Mouse (Mus musculus): ENCODE measurements around the gene Fam234a. TPM values are rescaled to one million over a fixed set of nuclear protein-coding genes. Genes with fewer than 3 reads are reported as not detected.
"Not testable (repeated sequence)": the region's sequence is repeated elsewhere in the genome, so short reads cannot be mapped to it uniquely, and the experiment has no call there.

The Fam234a gene
- polyA plus RNA-seq, 1 experiment from 2014 or later, result 17.5 TPM

DNA sequence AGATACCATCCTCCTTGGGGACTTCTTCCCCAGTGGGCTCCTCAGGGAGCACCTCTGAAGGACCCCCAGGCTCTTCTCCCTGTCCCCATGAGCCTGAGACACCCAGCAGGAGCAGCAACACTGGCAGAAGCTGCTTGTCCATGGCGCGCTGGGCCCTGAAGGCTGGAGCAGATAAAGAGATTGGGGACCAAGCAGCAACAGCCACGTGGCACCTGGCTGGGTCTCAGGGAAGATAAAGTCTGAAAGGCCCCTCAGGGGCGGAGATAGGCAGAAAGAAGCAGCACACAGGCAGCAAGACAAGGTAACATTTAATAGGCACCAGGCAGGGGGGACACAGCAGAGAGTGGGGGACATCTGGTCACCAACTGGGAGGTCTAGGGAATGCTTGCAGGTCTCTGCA, 45.1 kb downstream of the Fam234a start, which contains the start of gene Pdia2:
Gene Pdia2, minus strand, starts transcription at position 196 of the 400 bp plus-strand sequence.
- peaks cover 46% of the 10 kb centered on the region for H3K36me3 ChIP-seq (ENCODE audit: poor library complexity, severe bottlenecking)
- 75% methylated on average over 4 of the region's 4 CpGs for WGBS
- H3K9ac ChIP-seq, result no peak within 1 kb of the TSS

DNA sequence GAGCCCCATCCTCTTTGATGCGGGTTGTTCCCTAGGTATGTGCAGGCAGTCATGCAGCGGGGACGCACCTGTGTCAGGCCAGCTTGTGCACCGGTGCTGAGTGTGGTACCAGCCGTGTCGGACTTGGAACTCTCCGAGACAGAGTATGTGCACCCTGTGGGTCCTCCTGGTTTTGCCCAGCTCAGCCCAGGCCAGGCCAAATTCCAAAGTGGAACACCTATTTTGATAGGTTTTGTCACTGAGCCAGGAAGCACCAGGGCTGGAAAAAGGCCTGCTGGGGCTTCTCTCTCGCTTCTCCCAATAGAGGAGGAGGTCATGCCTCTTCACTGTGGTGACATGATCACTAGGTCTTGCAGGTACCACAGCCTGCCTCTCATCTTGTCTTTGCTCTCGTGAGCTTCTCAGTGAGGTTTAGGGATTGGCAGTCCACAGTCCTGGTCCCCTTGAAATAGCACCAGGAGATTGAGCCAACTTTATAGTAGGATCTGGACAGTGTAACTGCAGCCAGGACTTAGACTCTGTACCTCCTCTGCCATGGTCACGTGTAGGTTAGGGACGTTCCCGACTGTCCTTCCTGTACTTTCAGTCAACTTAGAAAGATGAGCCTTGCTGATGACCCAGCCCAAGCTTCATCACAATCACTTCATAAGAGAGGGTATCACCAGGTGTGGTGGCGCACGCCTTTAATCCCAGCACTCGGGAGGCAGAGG, 51.4 kb downstream of the Fam234a start:
- Histone ChIP-seq H3K27me3 (no peaks in the 10 kb centered on the region), H3K9ac (no peak overlapping the region), H3K4me3 (no peak overlapping the region), H3K27ac (no peak overlapping the region), H3K36me3 (ENCODE audit: poor library complexity, severe bottlenecking) (peaks cover 99% of the 10 kb centered on the region), H3K4me2 (no peak overlapping the region), H3K9me3 (replicated peaks) (no peaks in the 10 kb centered on the region), H3K4me1 (no peaks in the 10 kb centered on the region)
- ATAC-seq, result no peak
- whole genome bisulfite sequencing, result 95% methylated on average over 15 of the region's 15 CpGs

More for the DNA sequence above, 45.1 kb downstream of the Fam234a start, which contains the start of gene Pdia2:
- Histone ChIP-seq H3K4me3 (no peak within 1 kb of the TSS), H3K4me1 (peaks cover 20% of the 10 kb centered on the region), H3K4me2 (no peak within 1 kb of the TSS), H3K27ac (no peak within 1 kb of the TSS), H3K9me3 (replicated peaks) (no peaks in the 10 kb centered on the region), H3K27me3 (peaks cover 51% of the 10 kb centered on the region)
- no peak for ATAC-seq

DNA sequence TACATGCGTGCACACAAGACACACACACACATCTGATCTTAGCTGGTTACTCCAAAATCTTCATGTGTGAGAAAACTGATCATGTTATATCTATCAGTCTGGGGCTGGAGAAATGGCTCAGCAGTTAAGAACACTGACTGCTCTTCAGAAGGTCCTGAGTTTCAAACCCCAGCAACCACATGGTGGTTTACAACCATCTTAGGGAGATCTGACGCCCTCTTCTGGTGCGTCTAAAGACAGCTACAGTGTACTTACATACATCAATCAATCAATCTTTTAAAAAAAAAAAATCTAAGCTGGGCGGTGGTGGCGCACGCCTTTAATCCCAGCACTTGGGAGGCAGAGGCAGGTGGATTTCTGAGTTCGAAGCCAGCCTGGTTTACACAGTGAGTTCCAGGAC, 52.6 kb downstream of the Fam234a start:
- WGBS, result 91% methylated on average over 7 of the region's 7 CpGs
- H3K4me3 ChIP-seq; H3K9ac ChIP-seq; ATAC-seq; H3K4me1 ChIP-seq; H3K9me3 ChIP-seq (replicated peaks); H3K27ac ChIP-seq; H3K27me3 ChIP-seq; H3K4me2 ChIP-seq: not testable (repeated sequence)
- H3K36me3 ChIP-seq (ENCODE audit: poor library complexity, severe bottlenecking), result peaks cover 98% of the 10 kb centered on the region

DNA sequence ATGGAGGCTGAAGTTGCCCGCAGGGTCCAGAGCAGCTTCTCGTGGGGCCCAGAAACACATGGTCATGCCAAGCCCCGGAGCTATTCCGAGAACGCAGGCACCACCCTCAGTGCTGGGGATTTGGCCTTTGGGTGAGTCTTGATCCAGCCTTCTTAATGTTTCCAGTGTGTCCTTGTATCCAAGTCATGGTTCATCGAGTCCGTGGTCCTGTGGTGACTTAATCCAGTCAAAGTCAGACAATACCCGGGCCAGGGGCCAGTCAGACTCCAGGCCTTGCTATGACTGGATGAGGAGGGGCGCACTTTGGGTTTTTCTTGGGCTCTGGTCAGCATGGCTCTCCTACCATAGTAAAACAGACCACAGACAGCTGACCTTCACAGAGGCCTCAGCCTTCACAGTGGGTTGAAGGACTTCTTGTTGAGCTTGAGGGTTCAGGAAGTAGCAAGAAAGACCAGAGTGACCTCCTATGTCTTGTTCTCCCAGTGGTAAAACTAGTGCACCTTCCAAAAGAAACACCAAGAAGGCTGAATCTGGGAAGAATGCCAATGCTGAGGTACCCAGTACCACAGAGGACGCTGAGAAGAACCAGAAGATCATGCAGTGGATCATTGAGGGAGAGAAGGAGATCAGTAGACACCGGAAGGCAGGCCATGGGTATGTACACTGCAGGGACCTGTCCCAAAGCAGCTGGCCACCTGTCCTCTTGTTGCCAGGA, 55.8 kb downstream of the Fam234a start:
- 93% methylated on average over 11 of the region's 11 CpGs for WGBS
- H3K9me3 ChIP-seq (replicated peaks), result no peaks in the 10 kb centered on the region
- no peak overlapping the region for H3K4me3 ChIP-seq
- H3K9ac ChIP-seq, result no peak overlapping the region
- ATAC-seq, result no peak
- no peak overlapping the region for H3K4me2 ChIP-seq
- H3K27me3 ChIP-seq, result no peaks in the 10 kb centered on the region
- no peaks in the 10 kb centered on the region for H3K4me1 ChIP-seq
- peaks cover 95% of the 10 kb centered on the region for H3K36me3 ChIP-seq (ENCODE audit: poor library complexity, severe bottlenecking)
- no peak overlapping the region for H3K27ac ChIP-seq

DNA sequence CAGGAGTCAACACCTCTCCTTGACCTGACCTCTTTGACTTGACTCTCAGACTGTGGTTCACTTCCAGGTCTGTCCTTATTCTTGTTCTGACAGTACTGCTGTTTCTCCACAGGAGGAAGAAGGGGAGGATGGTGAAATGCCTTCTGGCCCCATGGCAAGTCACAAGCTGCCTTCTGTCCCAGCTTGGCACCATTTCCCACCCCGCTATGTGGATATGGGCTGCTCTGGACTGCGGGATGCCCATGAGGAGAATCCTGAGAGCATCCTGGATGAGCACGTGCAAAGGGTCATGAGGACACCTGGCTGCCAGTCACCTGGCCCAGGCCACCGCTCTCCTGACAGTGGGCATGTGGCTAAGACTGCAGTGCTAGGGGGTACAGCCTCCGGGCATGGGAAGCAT, 56.5 kb downstream of the Fam234a start:
- H3K4me1 ChIP-seq, result no peaks in the 10 kb centered on the region
- no peak overlapping the region for H3K9ac ChIP-seq
- no peaks in the 10 kb centered on the region for H3K9me3 ChIP-seq (replicated peaks)
- H3K4me2 ChIP-seq, result no peak overlapping the region
- ATAC-seq, result no peak
- H3K4me3 ChIP-seq, result no peak overlapping the region
- H3K36me3 ChIP-seq (ENCODE audit: poor library complexity, severe bottlenecking), result peaks cover 94% of the 10 kb centered on the region
- no peak overlapping the region for H3K27ac ChIP-seq
- H3K27me3 ChIP-seq, result no peaks in the 10 kb centered on the region
- 96% methylated on average over 5 of the region's 5 CpGs for WGBS

DNA sequence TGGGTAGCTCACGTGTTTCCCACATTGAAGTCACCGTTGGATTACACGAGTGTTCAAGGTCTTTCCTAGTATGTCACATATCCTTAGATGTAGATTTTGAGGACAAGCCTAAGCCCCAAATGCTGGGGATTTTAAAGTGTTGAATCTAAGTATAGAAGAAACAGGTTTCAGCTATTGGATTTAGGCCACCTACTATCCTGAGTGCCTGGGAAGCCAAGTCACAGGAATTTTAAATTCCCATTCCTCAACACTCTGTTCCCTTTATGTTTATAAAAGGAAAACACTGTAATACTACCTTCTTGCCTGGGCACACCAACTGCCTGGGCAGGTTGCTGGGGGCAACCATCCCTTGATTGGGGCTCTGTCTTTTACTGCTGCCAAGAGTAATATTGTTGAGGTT, 62.9 kb downstream of the Fam234a start:
- H3K36me3 ChIP-seq (ENCODE audit: poor library complexity, severe bottlenecking), result peaks cover 59% of the 10 kb centered on the region
- 94% methylated on average over 3 of the region's 3 CpGs for WGBS

DNA sequence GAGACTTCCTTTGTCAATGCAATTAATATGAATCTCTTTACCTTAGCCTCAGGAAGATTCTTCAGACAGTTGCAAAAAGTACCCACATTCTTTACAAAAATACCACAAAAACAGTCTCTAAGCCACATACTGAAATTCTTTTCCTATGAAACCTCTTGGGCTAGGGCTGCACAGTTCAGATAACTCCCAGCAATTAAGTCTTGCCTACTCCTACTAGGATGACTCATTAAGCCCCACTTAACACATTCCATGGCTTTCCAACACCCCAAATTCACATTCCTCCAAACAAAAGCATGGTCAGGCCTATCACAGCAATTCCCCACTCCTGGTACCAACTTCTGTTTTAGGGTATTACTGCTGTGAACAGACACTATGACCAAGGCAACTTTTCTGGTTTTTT, 65.4 kb downstream of the Fam234a start:
- Histone ChIP-seq H3K9me3 (replicated peaks) (no peaks in the 10 kb centered on the region), H3K36me3 (ENCODE audit: poor library complexity, severe bottlenecking) (peaks cover 50% of the 10 kb centered on the region), H3K4me1 (no peaks in the 10 kb centered on the region), H3K4me2 (no peak overlapping the region), H3K4me3 (no peak overlapping the region), H3K27ac (no peak overlapping the region), H3K9ac (no peak overlapping the region), H3K27me3 (no peaks in the 10 kb centered on the region)
- ATAC-seq, result no peak

More for the DNA sequence above, 62.9 kb downstream of the Fam234a start:
- Histone ChIP-seq H3K4me3 (no peak overlapping the region), H3K27me3 (no peaks in the 10 kb centered on the region), H3K27ac (no peak overlapping the region), H3K9me3 (replicated peaks) (no peaks in the 10 kb centered on the region), H3K4me1 (no peaks in the 10 kb centered on the region), H3K4me2 (no peak overlapping the region), H3K9ac (no peak overlapping the region)
- no peak for ATAC-seq

DNA sequence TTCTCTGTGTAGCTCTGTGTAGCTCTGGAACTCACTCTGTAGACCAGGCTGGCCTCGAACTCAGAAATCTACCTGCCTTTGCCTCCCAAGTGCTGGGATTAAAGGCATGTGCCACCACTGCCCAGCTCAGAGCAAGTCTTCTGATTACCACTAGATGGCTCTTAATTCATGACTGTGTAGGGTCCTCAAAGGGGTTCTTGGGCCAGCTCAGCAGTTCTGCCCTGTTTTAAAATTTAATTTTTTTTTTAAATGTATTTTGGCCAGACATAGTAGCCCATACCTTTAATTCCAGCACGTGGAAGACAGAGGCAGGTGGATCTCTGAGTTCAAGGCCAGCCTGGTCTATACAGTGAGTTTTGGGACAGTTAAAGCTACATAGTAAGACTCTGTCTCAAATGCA, 68.8 kb downstream of the Fam234a start:
- WGBS, result 89% methylated on average over 2 of the region's 2 CpGs
- not testable (repeated sequence) for H3K27me3 ChIP-seq; H3K9ac ChIP-seq; H3K4me2 ChIP-seq; ATAC-seq; H3K4me1 ChIP-seq; H3K9me3 ChIP-seq (replicated peaks); H3K4me3 ChIP-seq; H3K27ac ChIP-seq
- H3K36me3 ChIP-seq (ENCODE audit: poor library complexity, severe bottlenecking), result peaks cover 39% of the 10 kb centered on the region

DNA sequence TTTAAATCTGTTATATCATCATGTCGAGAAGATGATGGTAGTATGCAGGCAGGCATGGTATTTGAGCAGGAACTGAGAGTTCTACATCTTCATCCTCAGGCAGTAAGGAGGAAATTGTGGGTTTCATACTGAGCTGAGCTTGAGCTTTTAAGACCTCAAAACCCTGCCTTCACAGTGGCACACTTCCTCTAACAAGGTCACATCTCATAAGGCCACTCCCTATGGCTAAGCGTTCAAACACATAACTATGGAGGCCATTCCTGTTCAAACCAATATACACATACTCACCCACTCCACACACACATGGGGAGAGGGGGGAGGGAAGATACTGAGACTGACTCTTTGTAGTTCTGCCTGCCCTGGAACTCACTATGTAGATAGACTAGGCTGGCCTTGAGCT, 76.0 kb downstream of the Fam234a start:
- no peak overlapping the region for H3K27ac ChIP-seq
- ATAC-seq, result no peak
- no peak overlapping the region for H3K4me3 ChIP-seq
- H3K36me3 ChIP-seq (ENCODE audit: poor library complexity, severe bottlenecking), result peaks cover 10% of the 10 kb centered on the region; the same call in 1 of the 2 replicates
- H3K9me3 ChIP-seq (replicated peaks), result no peaks in the 10 kb centered on the region
- no peak overlapping the region for H3K4me2 ChIP-seq
- no peak overlapping the region for H3K9ac ChIP-seq
- 92% methylated on average over 2 of the region's 2 CpGs for WGBS
- no peaks in the 10 kb centered on the region for H3K27me3 ChIP-seq
- no peaks in the 10 kb centered on the region for H3K4me1 ChIP-seq

DNA sequence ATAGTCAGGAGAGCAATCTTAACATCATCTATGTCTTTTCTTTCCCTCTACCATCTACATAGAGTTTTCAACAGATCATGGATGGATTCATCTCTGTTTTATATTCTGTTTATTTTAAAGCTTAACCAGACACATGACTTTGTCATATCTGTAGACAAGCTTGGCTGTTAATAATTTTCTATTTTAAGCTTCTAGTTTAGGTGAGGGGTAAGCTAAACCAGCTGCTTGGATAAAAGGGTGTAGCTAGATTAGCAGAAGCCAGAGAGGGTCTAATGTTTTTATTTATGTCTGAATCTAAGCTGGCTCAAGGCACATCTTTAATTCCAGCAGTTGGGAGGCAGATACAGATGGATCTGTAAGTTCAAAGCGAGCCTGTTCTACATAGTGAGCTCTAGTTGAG, 81.3 kb downstream of the Fam234a start:
- Histone ChIP-seq H3K27me3 (no peaks in the 10 kb centered on the region), H3K4me1 (no peaks in the 10 kb centered on the region), H3K27ac (no peak overlapping the region), H3K36me3 (ENCODE audit: poor library complexity, severe bottlenecking) (peaks cover 10% of the 10 kb centered on the region; the same call in 1 of the 2 replicates), H3K9ac (no peak overlapping the region), H3K4me2 (no peak overlapping the region), H3K4me3 (no peak overlapping the region), H3K9me3 (replicated peaks) (no peaks in the 10 kb centered on the region)
- WGBS, result 91% methylated on average over 1 of the region's 1 CpGs
- no peak for ATAC-seq
